7 mouse cellular contexts compared by ENCODE assay signal in the genomic region with DNA sequence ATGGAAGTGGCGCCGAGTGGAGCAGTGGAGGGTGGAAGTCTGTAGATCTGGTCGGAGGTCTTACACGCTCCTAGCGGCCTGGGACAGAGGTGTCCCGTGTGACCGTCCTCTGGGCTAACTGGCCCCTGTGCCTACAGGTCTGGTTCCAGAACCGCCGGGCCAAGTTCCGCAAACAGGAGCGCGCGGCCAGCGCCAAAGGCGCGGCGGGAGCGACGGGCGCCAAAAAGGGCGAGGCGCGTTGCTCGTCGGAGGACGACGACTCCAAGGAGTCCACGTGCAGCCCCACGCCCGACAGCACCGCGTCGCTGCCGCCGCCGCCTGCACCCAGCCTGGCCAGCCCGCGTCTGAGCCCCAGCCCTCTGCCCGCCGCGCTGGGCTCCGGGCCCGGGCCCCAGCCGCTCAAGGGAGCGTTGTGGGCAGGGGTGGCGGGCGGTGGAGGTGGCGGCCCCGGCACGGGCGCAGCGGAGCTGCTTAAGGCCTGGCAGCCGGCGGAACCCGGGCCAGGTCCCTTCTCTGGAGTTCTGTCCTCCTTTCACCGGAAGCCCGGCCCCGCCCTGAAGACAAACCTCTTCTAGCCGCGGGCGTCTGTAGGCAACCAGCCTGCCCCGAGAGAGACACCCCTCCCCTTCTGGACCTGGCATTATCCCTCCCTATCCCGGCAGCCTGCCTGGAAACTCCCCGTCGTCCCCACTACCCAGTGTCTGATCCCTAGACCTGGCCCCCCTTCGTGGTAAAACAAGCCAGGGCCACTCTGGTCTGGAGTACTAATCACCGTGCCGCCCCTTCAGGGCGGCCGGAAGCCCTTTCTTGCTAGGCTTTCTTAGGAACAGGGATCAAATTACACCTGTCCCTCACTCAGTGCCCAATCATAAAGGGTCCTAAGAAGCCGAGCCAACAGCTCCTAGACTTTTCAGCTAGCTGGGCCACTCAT. TPM values are rescaled to one million over a fixed set of nuclear protein-coding genes. Genes with fewer than 3 reads are reported as not detected.
A peak's percentile ranks its signal among the peaks of the same experiment; 100 is the strongest.
DNase-seq lines count a peak whose midpoint lies in the region; ATAC-seq and TF ChIP-seq lines count a peak whose summit lies in the region.

No protein-coding gene starts in this region.

- TF ChIP-seq EP300 in MEL (IDR thresholded peaks at IDR 0.05; ENCODE audit: low read depth in 1 of 2, low read length in 2 of 2) = no peak

- under 1% methylated on average over 58 of the region's 71 CpGs for WGBS in hindbrain, embryonic 15.5 days
- under 1% methylated on average over 71 of the region's 71 CpGs for WGBS in limb, embryonic 15.5 days
- WGBS in midbrain, embryonic 13.5 days = under 1% methylated on average over 71 of the region's 71 CpGs

- no peaks in the 10 kb centered on the region for H3K4me1 ChIP-seq in MEL (ENCODE audit: control insufficient read depth in 1 of 2, insufficient read depth in 2 of 2, low read length in 2 of 2)
- peaks cover 30% of the 10 kb centered on the region for H3K4me1 ChIP-seq in hindbrain, embryonic 15.5 days (replicated peaks)
- H3K4me1 ChIP-seq in limb, embryonic 15.5 days = peaks cover 43% of the 10 kb centered on the region
- H3K4me1 ChIP-seq in midbrain, embryonic 13.5 days (replicated peaks) = peaks cover 36% of the 10 kb centered on the region

- no peaks in the 10 kb centered on the region; a peak in 1 of 4 replicates for H3K36me3 ChIP-seq in MEL (ENCODE audit: control insufficient read depth in 1 of 2, insufficient read depth in 2 of 2, low read length in 2 of 2)
- H3K36me3 ChIP-seq in hindbrain, embryonic 15.5 days = no peaks in the 10 kb centered on the region
- H3K36me3 ChIP-seq in limb, embryonic 15.5 days = peaks cover 38% of the 10 kb centered on the region
- peaks cover 31% of the 10 kb centered on the region for H3K36me3 ChIP-seq in midbrain, embryonic 13.5 days

- H3K4me3 ChIP-seq in MEL (ENCODE audit: control insufficient read depth in 1 of 2, insufficient read depth in 1 of 2, low read depth in 2 of 2, low read length in 2 of 2) = no peak overlapping the region
- peak overlapping the region; percentile 38 for H3K4me3 ChIP-seq in hindbrain, embryonic 15.5 days
- peak overlapping the region; percentile 46 for H3K4me3 ChIP-seq in limb, embryonic 15.5 days
- H3K4me3 ChIP-seq in midbrain, embryonic 13.5 days (replicated peaks) = peak overlapping the region; percentile 41

- H3K9ac ChIP-seq in MEL (ENCODE audit: control insufficient read depth, low read depth, low read length, poor library complexity, severe bottlenecking) = no peak overlapping the region
- H3K9ac ChIP-seq in hindbrain, embryonic 15.5 days = peak overlapping the region; percentile 30
- H3K9ac ChIP-seq in limb, embryonic 15.5 days = 0 out of 2 replicates have a peak overlapping the region, but pooled peaks have one; percentile 31
- peak overlapping the region; percentile 63 for H3K9ac ChIP-seq in midbrain, embryonic 13.5 days (replicated peaks)

- peak; percentile 63 for ATAC-seq in hindbrain, embryonic 15.5 days (ENCODE audit: low FRiP score, low read depth)
- ATAC-seq in limb, embryonic 15.5 days (ENCODE audit: insufficient number of reproducible peaks, low FRiP score, low TSS enrichment, low read depth) = peak; percentile 28; the same call in 1 of the 2 replicates
- ATAC-seq in midbrain, embryonic 13.5 days = peak; percentile 58

- TF ChIP-seq POLR2A in MEL (IDR thresholded peaks at IDR 0.05; ENCODE audit: control insufficient read depth in 1 of 2, insufficient read depth in 1 of 2, low read depth in 1 of 2, low read length in 2 of 2, poor library complexity in 1 of 2) = no peak

- no peak for TF ChIP-seq CTCF in MEL (IDR thresholded peaks at IDR 0.05 in 2 of 3, conservative IDR thresholded peaks at IDR 0.05 in 1 of 3; ENCODE audit: control insufficient read depth in 1 of 3, insufficient read depth in 1 of 3, low read depth in 2 of 3, low read length in 3 of 3, poor library complexity in 1 of 3, severe bottlenecking in 1 of 3)

- H3K79me2 ChIP-seq in MEL (ENCODE audit: control insufficient read depth, insufficient read depth, low read length, poor library complexity) = no peaks in the 10 kb centered on the region

- TF ChIP-seq RAD21 in MEL (IDR thresholded peaks at IDR 0.05; ENCODE audit: low read depth, low read length) = no peak

- no peak overlapping the region for H3K27ac ChIP-seq in MEL (ENCODE audit: control insufficient read depth, low read depth, low read length)
- H3K27ac ChIP-seq in hindbrain, embryonic 15.5 days (replicated peaks) = no peak overlapping the region
- 0 out of 2 replicates have a peak overlapping the region, but pooled peaks have one; percentile 8 for H3K27ac ChIP-seq in limb, embryonic 15.5 days
- H3K27ac ChIP-seq in midbrain, embryonic 13.5 days = no peak overlapping the region

- no peaks in the 10 kb centered on the region for H3K27me3 ChIP-seq in MEL (ENCODE audit: control insufficient read depth in 1 of 2, insufficient read depth in 2 of 2, low read length in 2 of 2)
- H3K27me3 ChIP-seq in hindbrain, embryonic 15.5 days = peaks cover 71% of the 10 kb centered on the region
- peaks cover 67% of the 10 kb centered on the region for H3K27me3 ChIP-seq in limb, embryonic 15.5 days
- peaks cover 71% of the 10 kb centered on the region for H3K27me3 ChIP-seq in midbrain, embryonic 13.5 days

- no peak for DNase-seq in MEL (ENCODE audit: low read depth, low spot score)
- DNase-seq in adrenal gland, postnatal 10 days = peak; percentile 71
- DNase-seq in gastrocnemius, adult 18-20 months (ENCODE audit: low spot score) = peak; percentile 56
- peak; percentile 37 for DNase-seq in thymus, postnatal 14 days

- no peaks in the 10 kb centered on the region for H3K9me3 ChIP-seq in MEL (replicated peaks; ENCODE audit: insufficient read depth, low read length)
- no peaks in the 10 kb centered on the region for H3K9me3 ChIP-seq in hindbrain, embryonic 15.5 days
- no peaks in the 10 kb centered on the region for H3K9me3 ChIP-seq in limb, embryonic 15.5 days
- H3K9me3 ChIP-seq in midbrain, embryonic 13.5 days = no peaks in the 10 kb centered on the region

- H3K4me2 ChIP-seq in hindbrain, embryonic 15.5 days = peak overlapping the region; percentile 67
- H3K4me2 ChIP-seq in limb, embryonic 15.5 days = peak overlapping the region; percentile 95
- peak overlapping the region; percentile 67 for H3K4me2 ChIP-seq in midbrain, embryonic 13.5 days (replicated peaks)

TF ChIP-seq in MEL, 35 proteins besides CTCF, POLR2A, EP300 and RAD21 (continues in another document):
- TF ChIP-seq ETS1 (IDR thresholded peaks at IDR 0.05; ENCODE audit: low read depth, low read length) (no peak), MAX (IDR thresholded peaks at IDR 0.05; ENCODE audit: low read length) (no peak)

RNA-seq across cellular contexts. Expression of gene Phox2a, which starts 3.7 kb away (rescaled TPM):
- total RNA-seq in MEL (2012; rRNA removed) = not detected in 2 replicates
- not detected for polyA plus RNA-seq in MEL (2012; ENCODE audit: insufficient read depth in 1 of 2, insufficient read length in 2 of 2, low read depth in 1 of 2, low replicate concordance in 2 of 2, missing spikeins in 1 of 2)
- total RNA-seq in adrenal gland, postnatal 10 days (2021) = 10 to 100 TPM; 20.9 to 32.4 TPM
- not detected for total RNA-seq in gastrocnemius, adult 18-20 months (2021)
- polyA plus RNA-seq in hindbrain, embryonic 15.5 days (2015; fragmentation: Nextera tagmentation; extraction: Ambion mirVana) = 1.5 and 2.3 TPM in 2 replicates
- polyA plus RNA-seq in limb, embryonic 15.5 days (2015; fragmentation: Nextera tagmentation; extraction: Ambion mirVana) = 0.14 and 0.23 TPM in 2 replicates
- 0.24 and 0.26 TPM in 2 replicates for polyA plus RNA-seq in midbrain, embryonic 13.5 days (2015; fragmentation: Nextera tagmentation; extraction: Ambion mirVana)

RNA-seq across cellular contexts. Expression of gene Inppl1, which starts 16.2 kb away (rescaled TPM):
- 9.5 and 11.7 TPM in 2 replicates for total RNA-seq in MEL (2012; rRNA removed)
- polyA plus RNA-seq in MEL (2012; ENCODE audit: insufficient read depth in 1 of 2, insufficient read length in 2 of 2, low read depth in 1 of 2, low replicate concordance in 2 of 2, missing spikeins in 1 of 2) = 10 to 100 TPM in 1 of 2 experiments, not detected in 1; 31.3 TPM
- 10 to 100 TPM; 72.5 to 98.1 TPM for total RNA-seq in adrenal gland, postnatal 10 days (2021)
- 100 to 1,000 TPM in 1 of 2 experiments, 10 to 100 TPM in 1; 93.5 to 101 TPM for total RNA-seq in gastrocnemius, adult 18-20 months (2021)
- 17.2 and 18.2 TPM in 2 replicates for polyA plus RNA-seq in hindbrain, embryonic 15.5 days (2015; fragmentation: Nextera tagmentation; extraction: Ambion mirVana)
- polyA plus RNA-seq in limb, embryonic 15.5 days (2015; fragmentation: Nextera tagmentation; extraction: Ambion mirVana) = 49.4 and 56.6 TPM in 2 replicates
- polyA plus RNA-seq in midbrain, embryonic 13.5 days (2015; fragmentation: Nextera tagmentation; extraction: Ambion mirVana) = 20.3 and 26.3 TPM in 2 replicates

RNA-seq across cellular contexts. Expression of gene Folr2, which starts 35.2 kb away (rescaled TPM):
- not detected in 2 replicates for total RNA-seq in MEL (2012; rRNA removed)
- polyA plus RNA-seq in MEL (2012; ENCODE audit: insufficient read depth in 1 of 2, insufficient read length in 2 of 2, low read depth in 1 of 2, low replicate concordance in 2 of 2, missing spikeins in 1 of 2) = not detected
- 1 to 10 TPM; 4.5 to 6.2 TPM for total RNA-seq in adrenal gland, postnatal 10 days (2021)
- 1 to 10 TPM; 1.9 to 3.4 TPM for total RNA-seq in gastrocnemius, adult 18-20 months (2021)
- polyA plus RNA-seq in hindbrain, embryonic 15.5 days (2015; fragmentation: Nextera tagmentation; extraction: Ambion mirVana) = 2.4 and 2.9 TPM in 2 replicates
- polyA plus RNA-seq in limb, embryonic 15.5 days (2015; fragmentation: Nextera tagmentation; extraction: Ambion mirVana) = 3.8 and 5.6 TPM in 2 replicates
- 2.2 and 3.8 TPM in 2 replicates for polyA plus RNA-seq in midbrain, embryonic 13.5 days (2015; fragmentation: Nextera tagmentation; extraction: Ambion mirVana)

RNA-seq across cellular contexts. Expression of gene Anapc15, which starts 41.7 kb away (rescaled TPM):
- total RNA-seq in MEL (2012; rRNA removed) = 68.7 and 73.3 TPM in 2 replicates
- polyA plus RNA-seq in MEL (2012; ENCODE audit: insufficient read depth in 1 of 2, insufficient read length in 2 of 2, low read depth in 1 of 2, low replicate concordance in 2 of 2, missing spikeins in 1 of 2) = 100 to 1,000 TPM in 1 of 2 experiments, not detected in 1; 103 TPM
- total RNA-seq in adrenal gland, postnatal 10 days (2021) = 10 to 100 TPM; 27.4 to 28.5 TPM
- total RNA-seq in gastrocnemius, adult 18-20 months (2021) = 10 to 100 TPM; 17.8 to 24.2 TPM
- 72.9 and 77.5 TPM in 2 replicates for polyA plus RNA-seq in hindbrain, embryonic 15.5 days (2015; fragmentation: Nextera tagmentation; extraction: Ambion mirVana)
- 54.5 and 56.5 TPM in 2 replicates for polyA plus RNA-seq in limb, embryonic 15.5 days (2015; fragmentation: Nextera tagmentation; extraction: Ambion mirVana)
- 79.0 and 92.2 TPM in 2 replicates for polyA plus RNA-seq in midbrain, embryonic 13.5 days (2015; fragmentation: Nextera tagmentation; extraction: Ambion mirVana)

RNA-seq across cellular contexts. Expression of gene Folr1, which starts 48.8 kb away (rescaled TPM):
- total RNA-seq in MEL (2012; rRNA removed) = 0.12 TPM in 1 of 2 replicates, not detected in the other
- polyA plus RNA-seq in MEL (2012; ENCODE audit: insufficient read depth in 1 of 2, insufficient read length in 2 of 2, low read depth in 1 of 2, low replicate concordance in 2 of 2, missing spikeins in 1 of 2) = under 1 TPM in 1 of 2 experiments, not detected in 1; 0.07 TPM
- total RNA-seq in adrenal gland, postnatal 10 days (2021) = 1 to 10 TPM; 1.7 to 2.3 TPM
- total RNA-seq in gastrocnemius, adult 18-20 months (2021) = 1 to 10 TPM in 1 of 2 experiments, under 1 TPM in 1; 0.89 to 2.8 TPM
- polyA plus RNA-seq in hindbrain, embryonic 15.5 days (2015; fragmentation: Nextera tagmentation; extraction: Ambion mirVana) = 29.8 and 51.4 TPM in 2 replicates
- 0.61 and 0.65 TPM in 2 replicates for polyA plus RNA-seq in limb, embryonic 15.5 days (2015; fragmentation: Nextera tagmentation; extraction: Ambion mirVana)
- polyA plus RNA-seq in midbrain, embryonic 13.5 days (2015; fragmentation: Nextera tagmentation; extraction: Ambion mirVana) = 11.1 and 13.2 TPM in 2 replicates

Comparison
In these comparisons a context has a peak if more than half of its experiments do, and no peak if none do; other contexts are left out.
1. H3K4me3 ChIP-seq: peak in hindbrain, embryonic 15.5 days (single experiment), limb, embryonic 15.5 days (single experiment) and midbrain, embryonic 13.5 days (single experiment); none in MEL (0 of 2).
2. Peak in every context shown above with its lines, with median percentiles within 50 percentile points of each other: ATAC-seq and H3K4me2 ChIP-seq.